Mouse (Mus musculus) kidney, adult 11 months (tissue): Measurements from ENCODE around the gene Mtus2.
A peak's percentile ranks its signal among the peaks of the same experiment; 100 is the strongest.

Experiments
- DNase-seq: peaks from one replicate; pipeline ENCODE4 v3.0.0; 2022

Gene Mtus2

GRCm38 (mm10) chr5:148359131-148359530 is 402.0 kb downstream of the Mtus2 start:
- no peak for DNase-seq

- peak; percentile 52 for DNase-seq
These were observed 404.0 kb downstream of the Mtus2 start for GRCm38 (mm10) chr5:148360922-148361758.

- DNase-seq: peak; percentile 16
These were observed 404.6 kb downstream of the Mtus2 start for GRCm38 (mm10) chr5:148361759-148362010.

GRCm38 (mm10) chr5:148362296-148362695 is 405.2 kb downstream of the Mtus2 start:
- DNase-seq: no peak

GRCm38 (mm10) chr5:148363441-148364113 is 406.5 kb downstream of the Mtus2 start:
- no peak for DNase-seq
